Mouse (Mus musculus) ES-Bruce4 (cell line): Measurements from ENCODE around the gene Nos3.

Experiments used
- CTCF ChIP-seq: IDR thresholded peaks from one replicate; pipeline ENCODE4 v1.8.1; 2011; ENCODE audit warnings: low read depth, low read length
- POLR2A ChIP-seq: IDR thresholded peaks from one replicate; pipeline ENCODE4 v1.8.1; 2011; ENCODE audit warnings: low read length; ENCODE audit not compliant: insufficient read depth

- TF ChIP-seq CTCF (no peak), POLR2A (no peak)
Measured at GRCm38 (mm10) chr5:24379501-24379900, 14.9 kb downstream of the Nos3 start.
